Mouse (Mus musculus): ENCODE measurements at regions not wholly inside any gene's neighbourhood (a gene's known extent, or its start where the extent isn't known, plus 50 kb on each side); places are given as distances from the start of the nearest gene placed in this dataset.

- DNase-seq (ENCODE audit: low read depth, low spot score), result no peak
- TF ChIP-seq E2F4 (IDR thresholded peaks at IDR 0.05; ENCODE audit: borderline replicate concordance, low read depth, low read length) (no peak), MAZ (IDR thresholded peaks at IDR 0.05; ENCODE audit: low read depth, low read length) (no peak), MAX (IDR thresholded peaks at IDR 0.05; ENCODE audit: low read length) (no peak), USF1 (IDR thresholded peaks at IDR 0.05; ENCODE audit: low read depth, low read length) (no peak), SMC3 (IDR thresholded peaks at IDR 0.05; ENCODE audit: low read depth, low read length) (no peak), MEF2A (IDR thresholded peaks at IDR 0.05; ENCODE audit: extremely low read depth, insufficient replicate concordance, low read depth, low read length, poor library complexity, severe bottlenecking) (no peak), ZNF384 (IDR thresholded peaks at IDR 0.05; ENCODE audit: low read depth, low read length) (no peak), MAFK (IDR thresholded peaks at IDR 0.05; ENCODE audit: borderline replicate concordance, low read depth, low read length) (no peak), POLR2AphosphoS5 (IDR thresholded peaks at IDR 0.05; ENCODE audit: borderline replicate concordance, low read depth, low read length) (no peak), ELF1 (IDR thresholded peaks at IDR 0.05; ENCODE audit: low read depth, low read length) (no peak), SIN3A (IDR thresholded peaks at IDR 0.05; ENCODE audit: low read length) (no peak)
- no peaks in the 10 kb centered on the region for H3K36me3 ChIP-seq (ENCODE audit: control insufficient read depth in 1 of 2, insufficient read depth in 2 of 2, low read length in 2 of 2)
- no peak overlapping the region for H3K9ac ChIP-seq (ENCODE audit: control insufficient read depth, low read depth, low read length, poor library complexity, severe bottlenecking)
- no peak overlapping the region for H3K27ac ChIP-seq (ENCODE audit: control insufficient read depth, low read depth, low read length)
- H3K79me2 ChIP-seq (ENCODE audit: control insufficient read depth, insufficient read depth, low read length, poor library complexity), result no peaks in the 10 kb centered on the region
- no peaks in the 10 kb centered on the region for H3K9me3 ChIP-seq (replicated peaks; ENCODE audit: insufficient read depth, low read length)
- H3K4me1 ChIP-seq (ENCODE audit: control insufficient read depth in 1 of 2, insufficient read depth in 2 of 2, low read length in 2 of 2), result no peaks in the 10 kb centered on the region
- H3K27me3 ChIP-seq (ENCODE audit: control insufficient read depth in 1 of 2, insufficient read depth in 2 of 2, low read length in 2 of 2), result no peaks in the 10 kb centered on the region
- H3K4me3 ChIP-seq (ENCODE audit: control insufficient read depth in 1 of 2, insufficient read depth in 1 of 2, low read depth in 2 of 2, low read length in 2 of 2), result no peak overlapping the region
Observed at GRCm38 (mm10) chr1:136698454-136699152, 73.9 kb downstream of the Zfp281 start.

GRCm38 (mm10) chr1:136699153-136699524 lies 74.4 kb downstream of the Zfp281 start:
- no peak for DNase-seq (ENCODE audit: low read depth, low spot score)
- H3K79me2 ChIP-seq (ENCODE audit: control insufficient read depth, insufficient read depth, low read length, poor library complexity), result no peaks in the 10 kb centered on the region
- H3K9me3 ChIP-seq (replicated peaks; ENCODE audit: insufficient read depth, low read length), result no peaks in the 10 kb centered on the region
- no peaks in the 10 kb centered on the region for H3K4me1 ChIP-seq (ENCODE audit: control insufficient read depth in 1 of 2, insufficient read depth in 2 of 2, low read length in 2 of 2)
- no peak overlapping the region for H3K9ac ChIP-seq (ENCODE audit: control insufficient read depth, low read depth, low read length, poor library complexity, severe bottlenecking)
- H3K36me3 ChIP-seq (ENCODE audit: control insufficient read depth in 1 of 2, insufficient read depth in 2 of 2, low read length in 2 of 2), result no peaks in the 10 kb centered on the region
- no peaks in the 10 kb centered on the region for H3K27me3 ChIP-seq (ENCODE audit: control insufficient read depth in 1 of 2, insufficient read depth in 2 of 2, low read length in 2 of 2)
- no peak overlapping the region for H3K4me3 ChIP-seq (ENCODE audit: control insufficient read depth in 1 of 2, insufficient read depth in 1 of 2, low read depth in 2 of 2, low read length in 2 of 2)
- no peak overlapping the region for H3K27ac ChIP-seq (ENCODE audit: control insufficient read depth, low read depth, low read length)
- TF ChIP-seq USF2 (IDR thresholded peaks at IDR 0.05; ENCODE audit: borderline replicate concordance in 1 of 2, insufficient read depth in 1 of 2, low read depth in 1 of 2, low read length in 2 of 2) (no peak), POLR2AphosphoS5 (IDR thresholded peaks at IDR 0.05; ENCODE audit: borderline replicate concordance, low read depth, low read length) (no peak), TCF12 (IDR thresholded peaks at IDR 0.05; ENCODE audit: low read depth, low read length) (no peak), MEF2A (IDR thresholded peaks at IDR 0.05; ENCODE audit: extremely low read depth, insufficient replicate concordance, low read depth, low read length, poor library complexity, severe bottlenecking) (no peak), ZMIZ1 (IDR thresholded peaks at IDR 0.05; ENCODE audit: low read depth, low read length) (no peak), CTCF (IDR thresholded peaks at IDR 0.05 in 2 of 3, conservative IDR thresholded peaks at IDR 0.05 in 1 of 3; ENCODE audit: control insufficient read depth in 1 of 3, insufficient read depth in 1 of 3, low read depth in 2 of 3, low read length in 3 of 3, poor library complexity in 1 of 3, severe bottlenecking in 1 of 3) (no peak), SIN3A (IDR thresholded peaks at IDR 0.05; ENCODE audit: low read length) (no peak), POLR2A (IDR thresholded peaks at IDR 0.05; ENCODE audit: control insufficient read depth in 1 of 2, insufficient read depth in 1 of 2, low read depth in 1 of 2, low read length in 2 of 2, poor library complexity in 1 of 2) (no peak)
